Mouse (Mus musculus) cerebellum, adult 2 months (tissue): ENCODE data around the gene Ccdc124.

ENCODE experiments used
- CTCF ChIP-seq: fragments of 200-500 bp; IDR thresholded peaks from 2 replicates; pipeline ENCODE4 v1.5.1; 2011; ENCODE audit warnings: low read depth, mild to moderate bottlenecking, control low read depth, low read length, moderate library complexity, borderline replicate concordance; ENCODE audit not compliant: insufficient read depth
- POLR2A ChIP-seq: fragments of 200-500 bp; IDR thresholded peaks from 2 replicates; pipeline ENCODE4 v1.6.1; 2011; ENCODE audit warnings: low read length, control low read depth, borderline replicate concordance; ENCODE audit not compliant: insufficient read depth

DNA sequence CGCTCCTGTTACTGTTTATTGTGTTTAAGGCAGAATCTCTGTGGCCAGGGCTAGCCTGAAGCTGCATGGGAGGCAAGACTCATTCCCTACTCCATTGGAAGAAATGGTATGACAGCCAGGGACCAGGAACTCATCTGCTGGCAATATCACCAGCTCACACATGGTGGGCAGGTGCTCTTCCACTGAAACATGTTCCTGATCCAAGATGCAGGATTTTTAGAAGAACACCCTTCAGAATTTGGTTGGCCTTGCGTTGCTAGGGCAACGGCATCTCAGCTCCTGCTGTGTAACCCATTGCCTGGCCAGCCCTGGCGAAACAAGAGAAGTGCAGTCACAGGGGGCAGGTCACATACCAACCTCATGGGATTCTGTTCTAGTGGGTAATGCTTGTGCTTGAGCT lies 5.8 kb upstream of the Ccdc124 start:
- TF ChIP-seq CTCF (no peak), POLR2A (no peak)
